26 mouse cellular contexts compared by ENCODE assay signal in genomic region chr8:75078215-75078614, GRCm38 (mm10).
"Had no signal": no experiment of that assay in that cellular context is flagged by ENCODE, and none has a peak within 500 bp of the region (broad histone marks: within the 10 kb centered on the region; RNA-seq: fewer than 3 reads in every experiment).

No protein-coding gene starts in this region.

- H3K9ac ChIP-seq: heart, embryonic 13.5 days; heart, embryonic 15.5 days; hindbrain, embryonic 13.5 days; hindbrain, embryonic 15.5 days; intestine, embryonic 15.5 days; kidney, embryonic 15.5 days; limb, embryonic 13.5 days; limb, embryonic 15.5 days; liver, embryonic 14.5 days had no signal

- H3K4me3 ChIP-seq: heart, adult 2 months; heart, embryonic 13.5 days; heart, embryonic 15.5 days; hindbrain, embryonic 13.5 days; hindbrain, embryonic 15.5 days; intestine, embryonic 15.5 days; kidney, embryonic 15.5 days; limb, embryonic 13.5 days; limb, embryonic 15.5 days had no signal

- H3K9me3 ChIP-seq: heart, embryonic 13.5 days; heart, embryonic 15.5 days; hindbrain, embryonic 13.5 days; hindbrain, embryonic 15.5 days; intestine, embryonic 15.5 days; kidney, embryonic 15.5 days; limb, embryonic 13.5 days; limb, embryonic 15.5 days had no signal

- H3K27me3 ChIP-seq: heart, embryonic 13.5 days; heart, embryonic 15.5 days; hindbrain, embryonic 13.5 days; hindbrain, embryonic 15.5 days; intestine, embryonic 15.5 days; kidney, embryonic 15.5 days; limb, embryonic 13.5 days; limb, embryonic 15.5 days had no signal

- H3K4me2 ChIP-seq: heart, embryonic 11.5 days; heart, embryonic 13.5 days; heart, embryonic 15.5 days; hindbrain, embryonic 13.5 days; hindbrain, embryonic 15.5 days; intestine, embryonic 15.5 days; kidney, embryonic 15.5 days; limb, embryonic 13.5 days; limb, embryonic 15.5 days had no signal

- H3K4me1 ChIP-seq: heart, embryonic 15.5 days; hindbrain, embryonic 13.5 days; hindbrain, embryonic 15.5 days; intestine, embryonic 15.5 days had no signal

- DNase-seq: gastrocnemius, postnatal 14 days; gastrocnemius, postnatal 36 days; heart, adult 11 months; heart, adult 2 months; heart, postnatal 14 days; heart, postnatal 36 days; kidney, adult 18-20 months; kidney, adult 8-10 months; kidney, postnatal 14 days; kidney, postnatal 36 days; layer of hippocampus, adult 9-11 months; layer of hippocampus, postnatal 36 days; left cerebral cortex, postnatal 4 days had no signal

- ATAC-seq: inflammation-experienced regulatory T-cells, adult 6 months; intestine, embryonic 15.5 days; intestine, postnatal 0 days had no signal

- H3K36me3 ChIP-seq: heart, embryonic 13.5 days; heart, embryonic 15.5 days; hindbrain, embryonic 13.5 days; hindbrain, embryonic 15.5 days; intestine, embryonic 15.5 days; kidney, embryonic 15.5 days; limb, embryonic 13.5 days; limb, embryonic 15.5 days had no signal

- H3K27ac ChIP-seq: heart, adult 2 months; heart, embryonic 13.5 days; heart, embryonic 15.5 days; hindbrain, embryonic 13.5 days; hindbrain, embryonic 15.5 days; intestine, embryonic 15.5 days; kidney, embryonic 15.5 days; kidney, postnatal 0 days; limb, embryonic 13.5 days; limb, embryonic 15.5 days; liver, embryonic 14.5 days had no signal
